Mouse (Mus musculus) thymus, postnatal 36 days (tissue): Measurements from ENCODE around the gene Cypt3.

Experiments
- DNase-seq, 2 experiments: peaks; one replicate each; pipeline ENCODE4 v3.0.0; 2022; ENCODE audit warnings: mixed read lengths in 2 of 2

Cypt3 gene

DNA sequence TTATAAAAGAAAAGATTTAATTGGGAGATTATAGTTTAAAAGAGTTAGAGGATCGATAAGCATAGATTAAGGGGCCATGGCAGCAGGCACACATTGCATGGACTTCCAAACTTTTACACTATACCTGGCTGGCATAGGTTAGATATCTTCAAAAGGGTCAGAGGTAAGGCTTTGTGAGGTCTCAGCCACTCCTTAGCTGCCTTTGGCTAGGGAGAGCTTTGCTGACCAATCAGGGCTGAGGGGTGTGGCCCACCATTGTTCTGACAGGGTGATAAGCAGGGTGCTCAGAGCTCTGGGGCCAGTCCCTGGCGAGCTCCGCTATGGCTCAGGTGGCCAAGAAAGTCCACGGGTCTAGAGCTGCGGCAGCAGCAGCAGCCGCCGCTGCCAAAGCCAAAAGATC is at the start of gene Cypt3:
Gene Cypt3 (plus strand): TSS at position 301 of the 400 bp plus-strand sequence.
- DNase-seq = no peak

DNA sequence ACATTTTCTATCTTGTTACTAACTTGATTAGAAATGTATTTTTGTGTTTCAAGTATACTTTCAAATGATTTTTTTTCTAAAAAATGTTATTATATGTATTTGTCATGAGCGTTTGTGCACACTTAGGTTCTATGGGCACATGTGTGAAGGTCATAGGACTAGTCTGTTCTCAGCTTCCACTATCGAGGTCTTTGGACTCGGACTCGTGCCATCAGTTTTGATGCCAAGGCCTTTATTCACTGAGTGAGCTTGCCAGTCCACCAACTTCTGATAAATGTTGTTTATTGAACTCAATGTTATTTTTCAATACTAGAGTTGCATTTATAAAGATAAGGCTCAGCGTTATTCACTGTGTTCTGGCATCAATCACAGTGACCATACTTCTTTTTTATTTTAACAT is 42.9 kb upstream of the Cypt3 start:
- no peak for DNase-seq

DNA sequence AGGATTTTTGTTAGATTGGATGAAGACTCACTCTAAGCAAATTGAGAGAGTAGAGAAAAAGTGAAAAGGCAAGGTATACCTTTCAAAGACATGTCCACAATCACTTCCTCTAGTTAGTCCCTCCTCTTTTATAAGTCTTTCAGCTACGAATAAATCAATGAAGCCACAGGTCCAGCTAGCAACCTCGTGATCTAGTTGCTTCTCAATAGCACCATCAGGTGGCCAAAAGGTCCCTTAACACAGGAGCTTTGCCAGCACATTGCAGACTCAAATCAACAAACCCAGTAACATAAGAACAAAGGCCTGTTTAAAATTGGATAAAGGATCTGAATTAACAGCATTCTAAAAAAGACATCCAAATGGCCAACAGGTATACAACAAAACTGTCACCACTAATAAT is 30.0 kb upstream of the Cypt3 start:
- no peak for DNase-seq

DNA sequence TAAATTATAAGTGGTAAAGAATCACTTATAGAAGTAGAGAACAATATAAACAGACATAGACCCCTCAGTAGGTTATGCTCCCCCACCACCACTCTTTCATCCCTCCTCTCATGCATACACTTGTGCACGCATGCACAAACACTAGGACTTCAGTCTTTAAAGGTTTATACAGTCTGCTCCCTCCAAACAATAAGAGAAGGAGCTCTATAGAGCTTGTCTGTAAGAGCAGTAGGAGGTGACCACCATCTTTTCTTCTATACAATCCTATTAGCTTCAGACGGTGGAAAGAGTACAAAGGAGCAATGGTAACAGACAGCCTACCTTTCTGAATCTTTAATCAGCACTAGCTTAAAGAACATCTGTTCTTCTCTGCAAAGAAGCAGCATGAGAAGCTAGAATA is 1.8 kb upstream of the Cypt3 start:
- no peak for DNase-seq

DNA sequence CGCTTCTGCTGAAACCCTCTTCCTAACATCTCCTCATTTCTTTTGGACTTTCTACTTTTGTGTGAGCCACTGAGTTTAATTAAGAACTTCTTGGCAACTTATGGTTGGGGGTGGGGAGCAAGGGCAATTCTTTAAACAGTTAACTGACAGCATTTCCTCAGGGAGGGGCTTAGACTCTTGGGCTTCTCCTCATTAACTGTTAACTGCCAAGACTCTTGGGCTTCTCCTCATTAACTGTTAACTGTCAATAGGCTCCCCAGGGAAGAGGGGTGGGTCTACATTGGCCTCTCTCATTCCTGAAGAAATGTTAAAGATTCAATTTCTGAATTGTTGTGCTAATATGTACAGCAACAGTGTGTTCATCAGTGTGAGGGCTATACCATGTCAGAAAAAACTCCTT is 6.3 kb downstream of the Cypt3 start:
- no peak for DNase-seq

DNA sequence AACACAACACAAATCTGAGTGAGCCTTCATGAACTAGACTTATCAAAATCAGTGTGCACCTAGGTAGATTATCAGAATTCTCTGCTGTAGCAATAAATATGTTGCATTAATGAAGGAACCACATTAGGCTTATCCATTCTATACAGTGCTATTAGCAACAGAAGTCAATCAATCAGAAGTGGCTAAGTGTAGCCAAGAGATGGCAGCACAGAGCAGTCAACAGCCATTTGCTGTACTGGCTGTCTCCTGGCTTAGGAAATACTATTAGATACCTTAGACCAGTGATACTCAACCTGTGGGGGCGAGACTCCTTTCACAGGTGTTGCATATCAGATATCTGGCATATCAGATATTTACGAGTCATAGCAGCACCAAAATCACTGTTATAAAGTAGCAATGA is 41.2 kb downstream of the Cypt3 start:
- DNase-seq = no peak
